Mouse (Mus musculus): ENCODE measurements around the gene Cacna1c. TPM values are rescaled to one million over a fixed set of nuclear protein-coding genes. Genes with fewer than 3 reads are reported as not detected.

Cacna1c gene
- total RNA-seq, 1 experiment, result 0.98 TPM

GRCm38 (mm10) chr6:119199274-119199879, 3.2 kb upstream of the Cacna1c start:
- no peak overlapping the region for H3K4me3 ChIP-seq (ENCODE audit: insufficient read depth in 1 of 2, low read depth in 1 of 2, low read length in 2 of 2, poor library complexity in 1 of 2, severe bottlenecking in 1 of 2)
- no peak for TF ChIP-seq ZNF384 (IDR thresholded peaks at IDR 0.05; ENCODE audit: low read depth, low read length)
- TF ChIP-seq ZC3H11A (IDR thresholded peaks at IDR 0.05; ENCODE audit: borderline replicate concordance, low read depth, low read length), result no peak
- no peak for TF ChIP-seq CHD2 (IDR thresholded peaks at IDR 0.05; ENCODE audit: low read depth, low read length)
- no peak for TF ChIP-seq HCFC1 (IDR thresholded peaks at IDR 0.05; ENCODE audit: borderline replicate concordance, insufficient read depth, low read length)
- no peak for TF ChIP-seq MAFK (IDR thresholded peaks at IDR 0.05; ENCODE audit: insufficient read depth, low read depth, low read length)
- peaks cover 1 to 12% of the 10 kb centered on the region in 2 experiments; a peak in 2 of 4 replicates for H3K4me1 ChIP-seq (ENCODE audit: control insufficient read depth in 2 of 2, insufficient read depth in 2 of 2, low read length in 2 of 2, poor library complexity in 1 of 2)
- H3K36me3 ChIP-seq (ENCODE audit: control insufficient read depth, insufficient read depth, low read length, poor library complexity, severe bottlenecking), result peaks cover 2% of the 10 kb centered on the region; the same call in 1 of the 2 replicates
- no peak for DNase-seq (ENCODE audit: low read depth, low spot score)
- H3K27ac ChIP-seq (ENCODE audit: insufficient read depth, low read depth, low read length, poor library complexity, severe bottlenecking), result no peak overlapping the region; the same call in 1 of the 2 replicates
- no peaks in the 10 kb centered on the region for H3K9me3 ChIP-seq (ENCODE audit: control insufficient read depth, insufficient read depth, low read depth, low read length)
- in situ Hi-C loops (cut with MboI; ENCODE audit: low sequenced_read_pairs in 2 of 2, unreplicated experiment in 2 of 2), result no loop called here
- no peak overlapping the region for H3K9ac ChIP-seq (ENCODE audit: insufficient read depth, low read depth, low read length, poor library complexity, severe bottlenecking)

- Histone ChIP-seq H3K36me3 (ENCODE audit: control insufficient read depth, insufficient read depth, low read length, poor library complexity, severe bottlenecking) (peaks cover 4% of the 10 kb centered on the region; the same call in 1 of the 2 replicates), H3K9ac (ENCODE audit: insufficient read depth, low read depth, low read length, poor library complexity, severe bottlenecking) (no peak overlapping the region), H3K4me3 (ENCODE audit: insufficient read depth in 1 of 2, low read depth in 1 of 2, low read length in 2 of 2, poor library complexity in 1 of 2, severe bottlenecking in 1 of 2) (no peak overlapping the region), H3K27ac (ENCODE audit: insufficient read depth, low read depth, low read length, poor library complexity, severe bottlenecking) (no peak overlapping the region; the same call in 1 of the 2 replicates), H3K9me3 (ENCODE audit: control insufficient read depth, insufficient read depth, low read depth, low read length) (no peaks in the 10 kb centered on the region), H3K4me1 (ENCODE audit: control insufficient read depth in 2 of 2, insufficient read depth in 2 of 2, low read length in 2 of 2, poor library complexity in 1 of 2) (peaks cover 1 to 14% of the 10 kb centered on the region in 2 experiments; a peak in 2 of 4 replicates)
- TF ChIP-seq ZC3H11A (IDR thresholded peaks at IDR 0.05; ENCODE audit: borderline replicate concordance, low read depth, low read length) (no peak), CHD2 (IDR thresholded peaks at IDR 0.05; ENCODE audit: low read depth, low read length) (no peak), ZNF384 (IDR thresholded peaks at IDR 0.05; ENCODE audit: low read depth, low read length) (no peak), MAFK (IDR thresholded peaks at IDR 0.05; ENCODE audit: insufficient read depth, low read depth, low read length) (no peak), HCFC1 (IDR thresholded peaks at IDR 0.05; ENCODE audit: borderline replicate concordance, insufficient read depth, low read length) (no peak)
- no peak for DNase-seq (ENCODE audit: low read depth, low spot score)
- in situ Hi-C loops (cut with MboI; ENCODE audit: low sequenced_read_pairs in 2 of 2, unreplicated experiment in 2 of 2), result no loop called here
These were observed 2.5 kb upstream of the Cacna1c start for GRCm38 (mm10) chr6:119198534-119199273.

GRCm38 (mm10) chr6:119194601-119195000, 1.6 kb downstream of the Cacna1c start:
- TF ChIP-seq ZNF384 (IDR thresholded peaks at IDR 0.05; ENCODE audit: low read depth, low read length) (no peak), HCFC1 (IDR thresholded peaks at IDR 0.05; ENCODE audit: borderline replicate concordance, insufficient read depth, low read length) (no peak), MAFK (IDR thresholded peaks at IDR 0.05; ENCODE audit: insufficient read depth, low read depth, low read length) (no peak), ZC3H11A (IDR thresholded peaks at IDR 0.05; ENCODE audit: borderline replicate concordance, low read depth, low read length) (no peak), CHD2 (IDR thresholded peaks at IDR 0.05; ENCODE audit: low read depth, low read length) (no peak)
- no peak for DNase-seq (ENCODE audit: low read depth, low spot score)
- Histone ChIP-seq H3K9me3 (ENCODE audit: control insufficient read depth, insufficient read depth, low read depth, low read length) (no peaks in the 10 kb centered on the region), H3K4me3 (ENCODE audit: insufficient read depth in 1 of 2, low read depth in 1 of 2, low read length in 2 of 2, poor library complexity in 1 of 2, severe bottlenecking in 1 of 2) (no peak overlapping the region), H3K4me1 (ENCODE audit: control insufficient read depth in 2 of 2, insufficient read depth in 2 of 2, low read length in 2 of 2, poor library complexity in 1 of 2) (peaks cover 1 to 7% of the 10 kb centered on the region in 2 experiments; a peak in 1 of 4 replicates), H3K9ac (ENCODE audit: insufficient read depth, low read depth, low read length, poor library complexity, severe bottlenecking) (no peak overlapping the region), H3K36me3 (ENCODE audit: control insufficient read depth, insufficient read depth, low read length, poor library complexity, severe bottlenecking) (peaks cover 8% of the 10 kb centered on the region; the same call in 1 of the 2 replicates), H3K27ac (ENCODE audit: insufficient read depth, low read depth, low read length, poor library complexity, severe bottlenecking) (no peak overlapping the region)
- in situ Hi-C loops (cut with MboI; ENCODE audit: low sequenced_read_pairs in 2 of 2, unreplicated experiment in 2 of 2), result no loop called here

GRCm38 (mm10) chr6:119194161-119194560, 2.1 kb downstream of the Cacna1c start:
- Histone ChIP-seq H3K27ac (ENCODE audit: insufficient read depth, low read depth, low read length, poor library complexity, severe bottlenecking) (no peak overlapping the region), H3K9ac (ENCODE audit: insufficient read depth, low read depth, low read length, poor library complexity, severe bottlenecking) (no peak overlapping the region)
- in situ Hi-C loops (cut with MboI; ENCODE audit: low sequenced_read_pairs in 2 of 2, unreplicated experiment in 2 of 2), result no loop called here

More at GRCm38 (mm10) chr6:119194161-119194560, 2.1 kb downstream of the Cacna1c start:
- Histone ChIP-seq H3K36me3 (ENCODE audit: control insufficient read depth, insufficient read depth, low read length, poor library complexity, severe bottlenecking) (peaks cover 8% of the 10 kb centered on the region; the same call in 1 of the 2 replicates), H3K9me3 (ENCODE audit: control insufficient read depth, insufficient read depth, low read depth, low read length) (no peaks in the 10 kb centered on the region), H3K4me3 (ENCODE audit: insufficient read depth in 1 of 2, low read depth in 1 of 2, low read length in 2 of 2, poor library complexity in 1 of 2, severe bottlenecking in 1 of 2) (no peak overlapping the region), H3K4me1 (ENCODE audit: control insufficient read depth in 2 of 2, insufficient read depth in 2 of 2, low read length in 2 of 2, poor library complexity in 1 of 2) (peaks cover 1 to 3% of the 10 kb centered on the region in 2 experiments; a peak in 1 of 4 replicates)
- no peak for TF ChIP-seq MAFK (IDR thresholded peaks at IDR 0.05; ENCODE audit: insufficient read depth, low read depth, low read length)
- TF ChIP-seq ZNF384 (IDR thresholded peaks at IDR 0.05; ENCODE audit: low read depth, low read length), result no peak
- no peak for TF ChIP-seq HCFC1 (IDR thresholded peaks at IDR 0.05; ENCODE audit: borderline replicate concordance, insufficient read depth, low read length)
- no peak for TF ChIP-seq CHD2 (IDR thresholded peaks at IDR 0.05; ENCODE audit: low read depth, low read length)
- TF ChIP-seq ZC3H11A (IDR thresholded peaks at IDR 0.05; ENCODE audit: borderline replicate concordance, low read depth, low read length), result no peak
- no peak for DNase-seq (ENCODE audit: low read depth, low spot score)
